Mouse (Mus musculus): ENCODE measurements at regions not wholly inside any gene's neighbourhood (a gene's known extent, or its start where the extent isn't known, plus 50 kb on each side); places are given as distances from the start of the nearest gene placed in this dataset.
"Not testable (repeated sequence)": the region's sequence is repeated elsewhere in the genome, so short reads cannot be mapped to it uniquely, and the experiment has no call there.

DNA sequence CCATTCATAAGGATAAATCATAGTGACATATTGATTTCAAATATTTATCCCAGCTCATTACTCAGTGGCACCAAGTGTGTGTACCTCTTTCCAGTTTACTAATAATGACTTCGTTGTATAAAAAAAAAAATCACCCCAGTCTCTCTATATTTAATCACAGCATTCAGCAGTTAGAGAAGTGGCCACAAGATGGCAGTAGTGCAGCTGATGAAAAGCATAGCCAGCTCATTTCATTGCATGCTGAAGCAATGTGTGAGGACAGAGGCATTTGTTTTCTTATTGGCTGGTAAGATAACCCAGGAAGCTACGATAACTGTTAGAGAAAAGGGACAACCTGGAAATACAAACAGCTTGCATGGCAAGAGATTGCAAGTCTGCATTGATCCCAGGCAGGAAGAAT is 748.5 kb downstream of the Dad1 start:
- H3K4me1 ChIP-seq (ENCODE audit: control insufficient read depth, insufficient read depth, low read length); H3K27me3 ChIP-seq (ENCODE audit: control insufficient read depth, insufficient read depth, low read length); H3K4me3 ChIP-seq (ENCODE audit: low read depth, low read length); H3K27ac ChIP-seq (replicated peaks; ENCODE audit: low read depth, low read length); H3K9me3 ChIP-seq (replicated peaks; ENCODE audit: control insufficient read depth, low read length); H3K4me2 ChIP-seq (ENCODE audit: low read depth, low read length); ATAC-seq (replicated peaks; ENCODE audit: insufficient number of reproducible peaks, low FRiP score, low TSS enrichment, low read depth); H3K36me3 ChIP-seq (replicated peaks; ENCODE audit: control insufficient read depth, insufficient read depth, low read depth, low read length); H3K9ac ChIP-seq (replicated peaks; ENCODE audit: low read length): not testable (repeated sequence)
- DNase-seq (ENCODE audit: low spot score): peak; percentile 65
- WGBS: 64% methylated on average over 1 of the region's 2 CpGs

DNA sequence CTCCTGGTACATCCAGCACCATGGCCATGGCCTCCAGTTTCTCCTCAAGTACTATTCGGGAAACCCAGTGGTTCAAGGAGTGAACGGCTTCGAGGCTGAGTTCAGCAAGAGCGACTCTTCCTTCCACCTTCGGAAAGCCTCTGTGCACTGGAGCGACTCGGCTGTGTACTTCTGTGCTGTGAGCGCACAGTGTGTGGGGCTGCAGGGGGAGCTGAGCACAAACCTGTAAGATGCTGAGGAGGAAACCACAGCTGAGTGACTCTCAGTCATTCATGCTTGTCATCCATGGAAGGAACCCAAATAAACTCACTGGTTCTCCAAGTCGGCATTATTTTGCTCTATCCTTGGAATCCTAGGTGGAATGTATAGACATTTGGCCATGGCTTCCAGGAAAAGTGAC is 765.5 kb downstream of the Dad1 start:
- not testable (repeated sequence) for DNase-seq (ENCODE audit: low spot score); H3K4me3 ChIP-seq (ENCODE audit: low read depth, low read length); ATAC-seq (replicated peaks; ENCODE audit: insufficient number of reproducible peaks, low FRiP score, low TSS enrichment, low read depth); H3K9me3 ChIP-seq (replicated peaks; ENCODE audit: control insufficient read depth, low read length); H3K36me3 ChIP-seq (replicated peaks; ENCODE audit: control insufficient read depth, insufficient read depth, low read depth, low read length); H3K9ac ChIP-seq (replicated peaks; ENCODE audit: low read length); H3K27me3 ChIP-seq (ENCODE audit: control insufficient read depth, insufficient read depth, low read length); H3K4me2 ChIP-seq (ENCODE audit: low read depth, low read length); H3K4me1 ChIP-seq (ENCODE audit: control insufficient read depth, insufficient read depth, low read length); H3K27ac ChIP-seq (replicated peaks; ENCODE audit: low read depth, low read length)
- 92% methylated on average over 5 of the region's 9 CpGs for WGBS

DNA sequence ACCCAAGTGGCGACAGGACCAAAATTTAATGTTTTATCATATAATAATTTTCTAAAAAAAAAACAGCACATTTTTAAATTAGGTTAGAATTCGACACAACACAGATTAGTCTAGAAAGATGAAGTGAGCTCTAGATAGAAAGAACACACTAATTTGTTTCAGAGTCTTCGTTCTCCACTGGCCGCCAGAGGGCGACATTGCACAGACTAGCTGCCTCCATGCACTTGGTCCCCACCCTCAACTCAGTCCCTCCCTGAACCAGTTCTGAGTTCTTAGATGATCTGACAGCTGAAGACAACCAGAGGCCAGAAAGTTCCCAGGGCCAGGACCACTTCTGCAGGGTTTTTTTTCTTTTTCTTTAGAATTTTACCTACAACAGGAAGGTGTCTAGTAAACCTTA is 766.3 kb downstream of the Dad1 start:
- H3K36me3 ChIP-seq (replicated peaks; ENCODE audit: control insufficient read depth, insufficient read depth, low read depth, low read length); H3K9ac ChIP-seq (replicated peaks; ENCODE audit: low read length); H3K27ac ChIP-seq (replicated peaks; ENCODE audit: low read depth, low read length); H3K4me1 ChIP-seq (ENCODE audit: control insufficient read depth, insufficient read depth, low read length); DNase-seq (ENCODE audit: low spot score); H3K4me3 ChIP-seq (ENCODE audit: low read depth, low read length); H3K4me2 ChIP-seq (ENCODE audit: low read depth, low read length); H3K9me3 ChIP-seq (replicated peaks; ENCODE audit: control insufficient read depth, low read length); ATAC-seq (replicated peaks; ENCODE audit: insufficient number of reproducible peaks, low FRiP score, low TSS enrichment, low read depth); H3K27me3 ChIP-seq (ENCODE audit: control insufficient read depth, insufficient read depth, low read length): not testable (repeated sequence)
- WGBS: 28% methylated on average over 5 of the region's 5 CpGs

DNA sequence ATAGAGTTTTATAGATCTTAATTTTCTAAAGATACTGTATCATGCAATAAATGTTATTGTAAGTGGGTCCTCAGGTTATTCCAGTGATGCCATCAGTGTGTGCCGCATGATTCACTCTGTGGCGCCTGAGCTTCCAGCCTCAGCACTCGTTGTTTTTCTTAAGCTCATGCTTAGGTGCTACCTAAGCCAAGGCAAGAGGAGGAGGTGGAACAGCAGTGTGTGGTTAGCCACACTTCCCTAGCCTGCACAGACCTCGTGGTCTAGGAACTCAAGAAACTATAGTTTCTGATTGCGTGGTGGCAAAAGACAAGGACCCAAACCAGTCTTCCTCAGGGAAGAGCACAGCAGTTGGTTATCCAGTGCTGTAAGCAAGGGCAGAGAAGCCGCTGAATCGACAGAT is 779.7 kb downstream of the Dad1 start:
- not testable (repeated sequence) for H3K4me3 ChIP-seq (ENCODE audit: low read depth, low read length); ATAC-seq (replicated peaks; ENCODE audit: insufficient number of reproducible peaks, low FRiP score, low TSS enrichment, low read depth); DNase-seq (ENCODE audit: low spot score); H3K27me3 ChIP-seq (ENCODE audit: control insufficient read depth, insufficient read depth, low read length); H3K9me3 ChIP-seq (replicated peaks; ENCODE audit: control insufficient read depth, low read length); H3K9ac ChIP-seq (replicated peaks; ENCODE audit: low read length); H3K36me3 ChIP-seq (replicated peaks; ENCODE audit: control insufficient read depth, insufficient read depth, low read depth, low read length); H3K4me2 ChIP-seq (ENCODE audit: low read depth, low read length); H3K27ac ChIP-seq (replicated peaks; ENCODE audit: low read depth, low read length); H3K4me1 ChIP-seq (ENCODE audit: control insufficient read depth, insufficient read depth, low read length)
- 90% methylated on average over 7 of the region's 7 CpGs for WGBS

DNA sequence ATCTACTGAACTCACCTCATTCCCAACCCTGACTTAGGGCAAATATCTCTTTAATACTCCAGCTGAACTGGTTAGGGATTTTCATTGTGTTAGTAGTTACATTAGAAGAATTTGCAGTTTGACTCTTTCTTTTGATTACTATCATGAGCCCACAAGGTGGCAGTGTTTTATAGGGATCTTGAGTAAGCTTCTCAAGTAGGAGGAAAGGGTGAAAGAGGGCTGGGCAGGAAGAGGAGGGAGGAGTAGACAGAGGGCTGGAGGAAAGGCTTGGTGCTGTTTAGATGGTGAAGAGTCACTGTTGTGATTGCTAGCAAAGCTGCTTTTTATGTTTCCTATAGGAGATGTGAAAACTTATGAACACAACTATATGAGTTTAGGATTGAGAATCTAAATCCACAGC is 793.1 kb downstream of the Dad1 start:
- not testable (repeated sequence) for H3K9me3 ChIP-seq (replicated peaks; ENCODE audit: control insufficient read depth, low read length); H3K27me3 ChIP-seq (ENCODE audit: control insufficient read depth, insufficient read depth, low read length); H3K4me2 ChIP-seq (ENCODE audit: low read depth, low read length); DNase-seq (ENCODE audit: low spot score); ATAC-seq (replicated peaks; ENCODE audit: insufficient number of reproducible peaks, low FRiP score, low TSS enrichment, low read depth); H3K36me3 ChIP-seq (replicated peaks; ENCODE audit: control insufficient read depth, insufficient read depth, low read depth, low read length); H3K27ac ChIP-seq (replicated peaks; ENCODE audit: low read depth, low read length); H3K9ac ChIP-seq (replicated peaks; ENCODE audit: low read length); H3K4me1 ChIP-seq (ENCODE audit: control insufficient read depth, insufficient read depth, low read length); H3K4me3 ChIP-seq (ENCODE audit: low read depth, low read length)

DNA sequence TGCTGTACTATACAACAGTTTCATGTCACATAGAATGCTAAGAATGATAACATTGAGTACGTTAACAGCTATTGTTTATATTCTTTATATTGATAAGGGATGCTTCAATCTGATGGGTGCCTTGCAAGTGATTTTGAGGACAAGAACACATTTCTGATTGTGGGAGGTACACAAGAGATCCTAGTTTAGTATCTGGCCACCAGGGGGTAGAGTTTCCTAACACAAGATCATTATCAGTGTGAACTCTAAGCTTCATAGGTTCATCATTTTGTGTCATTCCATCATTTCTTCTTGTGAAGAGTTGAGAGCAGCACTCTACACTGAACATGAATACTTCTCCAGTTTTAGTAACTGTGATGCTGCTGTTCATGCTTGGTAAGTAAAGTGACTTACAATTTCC is 799.9 kb downstream of the Dad1 start:
- no peaks in the 10 kb centered on the region for H3K27me3 ChIP-seq (ENCODE audit: control insufficient read depth, insufficient read depth, low read length)
- H3K4me2 ChIP-seq (ENCODE audit: low read depth, low read length): no peak overlapping the region
- DNase-seq (ENCODE audit: low spot score) (no peak), ATAC-seq (replicated peaks; ENCODE audit: insufficient number of reproducible peaks, low FRiP score, low TSS enrichment, low read depth) (no peak)
- no peaks in the 10 kb centered on the region for H3K4me1 ChIP-seq (ENCODE audit: control insufficient read depth, insufficient read depth, low read length)
- WGBS: 93% methylated on average over 1 of the region's 1 CpGs
- H3K4me3 ChIP-seq (ENCODE audit: low read depth, low read length): no peak overlapping the region
- no peaks in the 10 kb centered on the region for H3K9me3 ChIP-seq (replicated peaks; ENCODE audit: control insufficient read depth, low read length)
- no peaks in the 10 kb centered on the region for H3K36me3 ChIP-seq (replicated peaks; ENCODE audit: control insufficient read depth, insufficient read depth, low read depth, low read length)
- H3K27ac ChIP-seq (replicated peaks; ENCODE audit: low read depth, low read length): no peak overlapping the region
- H3K9ac ChIP-seq (replicated peaks; ENCODE audit: low read length): no peak overlapping the region

DNA sequence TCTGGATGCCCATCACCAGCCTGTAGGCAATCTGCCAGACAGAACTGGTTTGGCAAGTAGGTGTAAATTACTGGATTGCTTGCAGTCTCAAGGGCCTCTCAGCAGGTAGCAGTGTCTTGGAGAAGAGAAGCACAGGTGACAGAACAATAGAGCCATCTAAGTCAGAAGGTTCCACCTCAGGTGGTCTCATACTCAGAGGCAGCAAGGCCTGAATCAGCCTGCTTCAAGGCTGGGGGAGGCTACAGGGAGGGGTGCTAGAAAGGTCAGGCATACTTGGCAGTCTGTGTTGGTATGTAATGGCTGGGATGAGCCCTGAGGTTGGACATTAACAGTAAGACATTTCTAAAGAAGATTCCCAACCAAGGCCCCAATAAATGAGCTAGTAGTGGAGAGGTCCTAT is 814.3 kb downstream of the Dad1 start:
- not testable (repeated sequence) for H3K9me3 ChIP-seq (replicated peaks; ENCODE audit: control insufficient read depth, low read length); H3K4me2 ChIP-seq (ENCODE audit: low read depth, low read length); H3K4me1 ChIP-seq (ENCODE audit: control insufficient read depth, insufficient read depth, low read length); H3K36me3 ChIP-seq (replicated peaks; ENCODE audit: control insufficient read depth, insufficient read depth, low read depth, low read length); H3K9ac ChIP-seq (replicated peaks; ENCODE audit: low read length); DNase-seq (ENCODE audit: low spot score); H3K27ac ChIP-seq (replicated peaks; ENCODE audit: low read depth, low read length); H3K4me3 ChIP-seq (ENCODE audit: low read depth, low read length); ATAC-seq (replicated peaks; ENCODE audit: insufficient number of reproducible peaks, low FRiP score, low TSS enrichment, low read depth); H3K27me3 ChIP-seq (ENCODE audit: control insufficient read depth, insufficient read depth, low read length)

DNA sequence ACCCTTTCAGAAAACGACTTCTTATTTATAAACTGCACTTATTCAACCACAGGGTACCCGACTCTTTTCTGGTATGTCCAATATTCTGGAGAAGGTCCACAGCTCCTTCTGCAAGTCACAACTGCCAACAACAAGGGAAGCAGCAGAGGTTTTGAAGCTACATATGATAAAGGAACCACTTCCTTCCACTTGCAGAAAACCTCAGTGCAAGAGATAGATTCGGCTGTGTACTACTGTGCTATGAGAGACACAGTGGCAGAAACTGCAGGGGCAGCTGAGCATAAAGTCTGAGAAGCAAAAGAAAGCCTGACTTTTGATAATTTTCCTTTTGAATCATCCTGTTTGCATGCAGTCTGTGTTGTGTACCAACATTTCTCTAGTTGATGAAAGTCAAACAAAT is 823.8 kb downstream of the Dad1 start:
- not testable (repeated sequence) for H3K9ac ChIP-seq (replicated peaks; ENCODE audit: low read length); H3K27me3 ChIP-seq (ENCODE audit: control insufficient read depth, insufficient read depth, low read length)
- WGBS: 84% methylated on average over 1 of the region's 3 CpGs

DNA sequence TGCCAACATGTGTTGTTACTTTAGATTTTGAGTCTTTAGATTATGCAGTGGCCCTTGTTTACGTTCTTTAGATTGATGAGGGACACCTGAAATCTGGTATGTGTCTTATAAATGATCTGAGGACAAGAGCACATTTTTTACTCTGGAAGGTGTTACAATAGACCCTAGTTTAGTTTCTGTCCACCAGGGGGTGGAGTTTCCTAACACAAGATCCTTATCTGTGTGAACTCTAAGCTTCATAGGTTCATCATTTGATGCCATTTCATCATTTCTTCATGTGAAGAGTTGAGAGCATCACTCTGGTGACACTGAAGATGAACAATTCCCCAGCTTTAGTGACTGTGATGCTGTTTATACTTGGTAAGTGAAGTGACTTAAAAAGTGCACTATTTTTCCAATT is 825.5 kb downstream of the Dad1 start:
- H3K27me3 ChIP-seq (ENCODE audit: control insufficient read depth, insufficient read depth, low read length); H3K4me1 ChIP-seq (ENCODE audit: control insufficient read depth, insufficient read depth, low read length); H3K4me2 ChIP-seq (ENCODE audit: low read depth, low read length); ATAC-seq (replicated peaks; ENCODE audit: insufficient number of reproducible peaks, low FRiP score, low TSS enrichment, low read depth); H3K27ac ChIP-seq (replicated peaks; ENCODE audit: low read depth, low read length); H3K9ac ChIP-seq (replicated peaks; ENCODE audit: low read length); H3K4me3 ChIP-seq (ENCODE audit: low read depth, low read length); DNase-seq (ENCODE audit: low spot score); H3K9me3 ChIP-seq (replicated peaks; ENCODE audit: control insufficient read depth, low read length); H3K36me3 ChIP-seq (replicated peaks; ENCODE audit: control insufficient read depth, insufficient read depth, low read depth, low read length): not testable (repeated sequence)
- WGBS: 100% methylated on average over 1 of the region's 1 CpGs

More for the DNA sequence above, 823.8 kb downstream of the Dad1 start:
- H3K4me3 ChIP-seq (ENCODE audit: low read depth, low read length); H3K36me3 ChIP-seq (replicated peaks; ENCODE audit: control insufficient read depth, insufficient read depth, low read depth, low read length); H3K4me1 ChIP-seq (ENCODE audit: control insufficient read depth, insufficient read depth, low read length); H3K27ac ChIP-seq (replicated peaks; ENCODE audit: low read depth, low read length); H3K9me3 ChIP-seq (replicated peaks; ENCODE audit: control insufficient read depth, low read length); ATAC-seq (replicated peaks; ENCODE audit: insufficient number of reproducible peaks, low FRiP score, low TSS enrichment, low read depth); H3K4me2 ChIP-seq (ENCODE audit: low read depth, low read length); DNase-seq (ENCODE audit: low spot score): not testable (repeated sequence)

Measured in embryonic facial prominence, embryonic 11.5 days (tissue).